In the genomic region with DNA sequence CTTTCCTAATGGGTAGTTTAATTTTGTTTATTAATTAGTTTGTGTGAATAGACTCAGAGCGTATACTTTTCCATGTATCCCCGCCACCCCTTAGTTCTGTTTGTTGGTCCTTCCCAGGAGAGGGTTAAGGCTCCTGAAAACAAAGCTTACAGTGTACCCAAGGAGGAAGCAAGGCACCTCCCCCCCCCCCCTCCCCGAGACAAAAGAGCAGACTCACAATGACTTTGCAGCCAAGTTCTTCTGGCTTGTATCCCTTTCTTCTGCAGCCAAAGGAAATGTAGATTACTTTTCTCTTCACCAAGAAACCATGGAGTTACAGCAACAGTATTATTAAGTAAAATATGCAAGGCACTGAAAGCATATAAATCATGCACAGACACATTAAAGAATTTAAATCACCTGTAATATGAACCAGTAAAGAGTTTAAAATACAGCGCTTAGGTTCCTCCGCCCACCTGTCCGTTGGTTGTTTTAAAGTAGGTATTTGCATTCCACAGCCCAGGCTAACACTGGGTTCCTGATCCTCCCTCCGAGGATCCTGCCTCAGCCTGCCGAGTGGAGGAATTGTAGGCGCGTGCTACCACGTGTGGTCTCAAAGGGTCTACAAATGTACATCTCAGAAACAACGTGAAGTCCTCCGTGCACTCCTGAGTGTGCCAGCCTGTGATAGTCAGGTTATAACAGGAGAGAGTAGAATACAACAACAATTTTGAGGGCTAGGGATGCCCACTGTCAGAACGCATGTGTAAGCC, we compare ENCODE assay signal across 10 mouse cellular contexts. TPM values are rescaled to one million over a fixed set of nuclear protein-coding genes. Genes with fewer than 3 reads are reported as not detected.
DNase-seq lines count a peak whose midpoint lies in the region; ATAC-seq and TF ChIP-seq lines count a peak whose summit lies in the region.
"Had no signal": no experiment of that assay in that cellular context is flagged by ENCODE, and none has a peak within 500 bp of the region (broad histone marks: within the 10 kb centered on the region; RNA-seq: fewer than 3 reads in every experiment).

No protein-coding gene starts in this region.

- no peaks in the 10 kb centered on the region for H3K27me3 ChIP-seq in G1E (ENCODE audit: insufficient read depth, low read length)
- H3K27me3 ChIP-seq in liver, embryonic 16.5 days (ENCODE audit: control insufficient read depth, insufficient read depth, low read depth, low read length), result no peaks in the 10 kb centered on the region
- no peaks in the 10 kb centered on the region for H3K27me3 ChIP-seq in intestine, postnatal 0 days (replicated peaks; ENCODE audit: control insufficient read depth, insufficient read depth, low read length)
- H3K27me3 ChIP-seq: Patski had no signal

- ATAC-seq in G1E (ENCODE audit: extremely low read depth, insufficient number of reproducible peaks, low FRiP score, poor library complexity, severe bottlenecking), result peak; percentile 16; the same call in 1 of the 2 replicates
- ATAC-seq in liver, embryonic 16.5 days (ENCODE audit: low read depth), result no peak
- no peak for ATAC-seq in intestine, postnatal 0 days
- ATAC-seq: Patski had no signal

- peaks cover 6% of the 10 kb centered on the region for H3K36me3 ChIP-seq in G1E (replicated peaks)
- no peaks in the 10 kb centered on the region; the same call in 1 of the 2 replicates for H3K36me3 ChIP-seq in liver, embryonic 16.5 days (ENCODE audit: control insufficient read depth, insufficient read depth)
- no peaks in the 10 kb centered on the region for H3K36me3 ChIP-seq in intestine, postnatal 0 days (ENCODE audit: control insufficient read depth, insufficient read depth)

- WGBS in liver, embryonic 16.5 days (ENCODE audit: insufficient replicate concordance), result 40% methylated on average over 14 of the region's 14 CpGs
- 60% methylated on average over 14 of the region's 14 CpGs for WGBS in intestine, postnatal 0 days

- peak; percentile 12 for DNase-seq in kidney, adult 11 months
- DNase-seq in kidney, postnatal 36 days, result no peak
- peak; percentile 54 for DNase-seq in G1E (ENCODE audit: low spot score)
- DNase-seq in c-Kit-negative CD71-positive TER-119-positive erythroid progenitor cells, embryonic 14.5 days (ENCODE audit: low read depth, low spot score), result peak; percentile 40
- DNase-seq in left cerebral cortex, adult 11 months (ENCODE audit: low spot score), result no peak
- DNase-seq in urinary bladder, postnatal 10 days (ENCODE audit: low spot score), result no peak
- DNase-seq: cerebellum, adult 11-12 months had no signal

- TF ChIP-seq CTCF in G1E (IDR thresholded peaks at IDR 0.05; ENCODE audit: low read depth, low read length), result no peak
- no peak for TF ChIP-seq CTCF in intestine, postnatal 0 days (IDR thresholded peaks at IDR 0.05; ENCODE audit: low read depth)

- peaks cover 26% of the 10 kb centered on the region for H3K4me1 ChIP-seq in G1E (ENCODE audit: insufficient read depth, low read depth, low read length)
- peaks cover 27% of the 10 kb centered on the region for H3K4me1 ChIP-seq in liver, embryonic 16.5 days (ENCODE audit: control insufficient read depth, low read depth, low read length)
- H3K4me1 ChIP-seq in intestine, postnatal 0 days (replicated peaks; ENCODE audit: control insufficient read depth, insufficient read depth, low read length), result no peaks in the 10 kb centered on the region

- peak overlapping the region; percentile 41 for H3K27ac ChIP-seq in liver, embryonic 16.5 days (ENCODE audit: low read length)
- no peak overlapping the region for H3K27ac ChIP-seq in intestine, postnatal 0 days (ENCODE audit: low read depth, low read length)

- peak overlapping the region; percentile 19 for H3K4me2 ChIP-seq in liver, embryonic 16.5 days (ENCODE audit: low read depth, low read length)
- no peak overlapping the region for H3K4me2 ChIP-seq in intestine, postnatal 0 days (replicated peaks; ENCODE audit: low read depth)

- peak overlapping the region; percentile 29; the same call in 1 of the 2 replicates for H3K9ac ChIP-seq in liver, embryonic 16.5 days (ENCODE audit: low read depth, low read length)
- no peak overlapping the region for H3K9ac ChIP-seq in intestine, postnatal 0 days (ENCODE audit: low read depth, low read length)

- H3K9me3 ChIP-seq in G1E (replicated peaks), result no peaks in the 10 kb centered on the region
- H3K9me3 ChIP-seq in liver, embryonic 16.5 days (replicated peaks; ENCODE audit: control insufficient read depth, low read length), result no peaks in the 10 kb centered on the region
- no peaks in the 10 kb centered on the region for H3K9me3 ChIP-seq in intestine, postnatal 0 days (ENCODE audit: control insufficient read depth)

- H3K4me3 ChIP-seq in G1E (ENCODE audit: low read depth, low read length), result peak overlapping the region; percentile 54; the same call in 1 of the 2 replicates
- no peak overlapping the region for H3K4me3 ChIP-seq in liver, embryonic 16.5 days (ENCODE audit: low read depth, low read length)
- H3K4me3 ChIP-seq in intestine, postnatal 0 days (ENCODE audit: low read depth, low read length), result no peak overlapping the region

RNA-seq across cellular contexts. Expression of gene Gclm, which starts 1.8 kb away (rescaled TPM):
- total RNA-seq in G1E (2014; fragmentation: Nextera tagmentation), result 294 and 394 TPM in 2 replicates
- 115 and 121 TPM in 2 replicates for total RNA-seq in G1E (2017)
- polyA plus RNA-seq in G1E (2012), result 491 and 677 TPM in 2 replicates
- polyA plus RNA-seq in liver, embryonic 16.5 days (2015; fragmentation: Nextera tagmentation; extraction: Ambion mirVana), result 385 and 388 TPM in 2 replicates
- 382 and 400 TPM in 2 replicates for polyA plus RNA-seq in intestine, postnatal 0 days (2015; fragmentation: Nextera tagmentation; extraction: Ambion mirVana)

RNA-seq across cellular contexts. Expression of gene Dnttip2, which starts 30.6 kb away (rescaled TPM):
- total RNA-seq in G1E (2014; fragmentation: Nextera tagmentation) (158 and 216 TPM in 2 replicates), G1E (2017) (111 and 138 TPM in 2 replicates)
- polyA plus RNA-seq in G1E (2012), result 11.0 and 16.7 TPM in 2 replicates
- 26.1 and 27.5 TPM in 2 replicates for polyA plus RNA-seq in liver, embryonic 16.5 days (2015; fragmentation: Nextera tagmentation; extraction: Ambion mirVana)
- polyA plus RNA-seq in intestine, postnatal 0 days (2015; fragmentation: Nextera tagmentation; extraction: Ambion mirVana), result 42.4 and 44.9 TPM in 2 replicates

RNA-seq across cellular contexts. Expression of gene Bcar3, which starts 50.3 kb away (rescaled TPM):
- total RNA-seq in G1E (2014; fragmentation: Nextera tagmentation), result not detected in 2 replicates
- total RNA-seq in G1E (2017), result 0.27 TPM in 1 of 2 replicates, not detected in the other
- not detected in 2 replicates for polyA plus RNA-seq in G1E (2012)
- 6.0 and 7.2 TPM in 2 replicates for polyA plus RNA-seq in liver, embryonic 16.5 days (2015; fragmentation: Nextera tagmentation; extraction: Ambion mirVana)
- 33.5 and 33.8 TPM in 2 replicates for polyA plus RNA-seq in intestine, postnatal 0 days (2015; fragmentation: Nextera tagmentation; extraction: Ambion mirVana)

Comparison
In these comparisons a context has a peak if more than half of its experiments do, and no peak if none do; other contexts are left out.
1. DNase-seq: peak in kidney, adult 11 months (single experiment), G1E (single experiment) and c-Kit-negative CD71-positive TER-119-positive erythroid progenitor cells, embryonic 14.5 days (single experiment); none in kidney, postnatal 36 days (0 of 2), left cerebral cortex, adult 11 months (single experiment) and urinary bladder, postnatal 10 days (single experiment).